Mouse (Mus musculus): ENCODE measurements around the gene Ulk4. TPM values are rescaled to one million over a fixed set of nuclear protein-coding genes. Genes with fewer than 3 reads are reported as not detected.

Gene Ulk4
- polyA plus RNA-seq, 1 experiment from 2014 or later: 213 TPM

- no peak for ATAC-seq (replicated peaks; ENCODE audit: insufficient number of reproducible peaks, low FRiP score, low TSS enrichment, low read depth)
- Histone ChIP-seq H3K27ac (replicated peaks; ENCODE audit: low read depth, low read length) (peak overlapping the region; percentile 23; the same call in 1 of the 2 replicates), H3K36me3 (replicated peaks; ENCODE audit: control insufficient read depth, insufficient read depth, low read depth, low read length) (no peaks in the 10 kb centered on the region), H3K27me3 (ENCODE audit: control insufficient read depth, insufficient read depth, low read length) (no peaks in the 10 kb centered on the region), H3K4me1 (ENCODE audit: control insufficient read depth, insufficient read depth, low read length) (peaks cover 14% of the 10 kb centered on the region), H3K4me3 (ENCODE audit: low read depth, low read length) (no peak overlapping the region; the same call in 1 of the 2 replicates), H3K9ac (replicated peaks; ENCODE audit: low read length) (peak overlapping the region; percentile 40; the same call in 1 of the 2 replicates), H3K9me3 (replicated peaks; ENCODE audit: control insufficient read depth, low read length) (no peaks in the 10 kb centered on the region), H3K4me2 (ENCODE audit: low read depth, low read length) (peak overlapping the region; percentile 62)
- peak; percentile 40 for DNase-seq (ENCODE audit: low spot score)
- 15% methylated on average over 14 of the region's 14 CpGs for WGBS
Observed at GRCm38 (mm10) chr9:121314541-121315152, 37.6 kb upstream of the Ulk4 start.

DNA sequence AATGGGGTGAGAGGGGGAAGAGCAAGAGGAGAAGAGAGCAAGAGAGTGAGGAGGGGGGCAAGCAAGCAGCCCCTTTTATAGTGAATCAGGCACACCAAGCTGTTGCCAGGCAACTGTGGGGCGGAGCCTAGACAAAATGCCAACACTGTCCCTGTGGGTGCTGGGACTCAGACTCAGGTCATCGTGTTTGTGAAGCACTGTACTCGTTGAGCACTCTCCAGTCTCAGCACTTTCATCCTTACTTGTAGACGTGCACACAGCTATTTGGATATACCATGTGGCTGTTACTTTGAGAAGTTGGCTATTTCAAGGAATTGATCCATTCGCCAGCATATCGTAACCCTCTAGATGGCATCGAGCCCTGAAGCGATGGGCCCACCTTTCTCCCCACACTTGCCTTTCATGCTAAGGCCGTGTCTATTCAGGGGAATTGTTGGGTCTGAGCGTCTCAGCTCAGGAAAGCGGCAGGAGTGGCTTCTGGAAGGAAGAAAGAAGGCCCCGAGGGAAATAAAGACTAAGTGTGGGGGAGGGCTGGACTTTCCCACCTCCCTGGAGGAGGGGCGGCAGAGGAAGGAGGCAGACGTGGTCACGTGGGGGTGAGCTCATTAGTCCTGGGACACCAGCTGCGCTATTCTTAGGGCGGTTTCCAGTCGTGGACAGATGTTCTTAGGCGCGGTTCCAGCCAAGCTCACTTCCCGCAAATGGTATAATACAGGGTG lies 36.8 kb upstream of the Ulk4 start:
- peak overlapping the region; percentile 23 for H3K27ac ChIP-seq (replicated peaks; ENCODE audit: low read depth, low read length)
- peak overlapping the region; percentile 62 for H3K4me2 ChIP-seq (ENCODE audit: low read depth, low read length)
- H3K4me3 ChIP-seq (ENCODE audit: low read depth, low read length): peak overlapping the region; percentile 7
- no peaks in the 10 kb centered on the region for H3K27me3 ChIP-seq (ENCODE audit: control insufficient read depth, insufficient read depth, low read length)
- ATAC-seq (replicated peaks; ENCODE audit: insufficient number of reproducible peaks, low FRiP score, low TSS enrichment, low read depth): peak; percentile 71
- H3K9me3 ChIP-seq (replicated peaks; ENCODE audit: control insufficient read depth, low read length): no peaks in the 10 kb centered on the region
- H3K4me1 ChIP-seq (ENCODE audit: control insufficient read depth, insufficient read depth, low read length): peaks cover 14% of the 10 kb centered on the region
- 1% methylated on average over 21 of the region's 21 CpGs for WGBS
- DNase-seq (ENCODE audit: low spot score): peak; percentile 87
- H3K9ac ChIP-seq (replicated peaks; ENCODE audit: low read length): peak overlapping the region; percentile 29
- H3K36me3 ChIP-seq (replicated peaks; ENCODE audit: control insufficient read depth, insufficient read depth, low read depth, low read length): no peaks in the 10 kb centered on the region

DNA sequence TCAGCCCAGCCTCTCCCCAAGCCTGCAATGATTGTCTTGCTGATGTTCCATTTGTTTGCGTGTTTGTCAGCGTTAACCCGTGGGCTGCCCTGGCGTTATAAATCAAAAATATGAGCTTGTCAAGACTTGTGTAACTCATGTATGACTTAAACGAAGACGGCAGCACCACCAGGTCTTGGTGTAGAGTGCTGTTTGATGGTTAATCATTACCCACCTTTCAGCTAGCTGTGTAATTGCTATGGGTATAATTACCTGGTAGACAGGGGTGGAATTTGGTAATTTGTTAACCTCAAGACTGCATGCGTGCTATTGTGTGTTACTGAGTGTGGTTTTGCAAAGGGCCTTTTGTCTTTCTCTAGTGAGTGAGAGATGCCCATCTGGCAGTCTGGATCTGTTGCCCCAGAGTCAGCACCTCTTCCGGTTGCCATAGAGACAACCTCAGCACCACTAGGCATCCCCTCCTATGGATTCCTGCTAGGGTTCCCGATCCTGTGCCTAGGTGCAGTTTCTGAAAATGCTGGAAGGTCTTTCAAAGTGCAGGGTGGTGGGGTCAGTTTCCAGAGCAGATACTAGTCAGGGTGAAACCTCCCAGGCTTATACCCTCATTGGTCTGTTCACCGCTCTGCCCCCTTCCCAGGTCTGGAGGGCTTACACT lies 35.4 kb upstream of the Ulk4 start:
- ATAC-seq (replicated peaks; ENCODE audit: insufficient number of reproducible peaks, low FRiP score, low TSS enrichment, low read depth) (peak; percentile 18; the same call in 1 of the 2 replicates), DNase-seq (ENCODE audit: low spot score) (peak; percentile 28)
- H3K36me3 ChIP-seq (replicated peaks; ENCODE audit: control insufficient read depth, insufficient read depth, low read depth, low read length): no peaks in the 10 kb centered on the region
- no peaks in the 10 kb centered on the region for H3K27me3 ChIP-seq (ENCODE audit: control insufficient read depth, insufficient read depth, low read length)
- H3K4me1 ChIP-seq (ENCODE audit: control insufficient read depth, insufficient read depth, low read length): peaks cover 14% of the 10 kb centered on the region
- WGBS: 61% methylated on average over 10 of the region's 10 CpGs
- no peaks in the 10 kb centered on the region for H3K9me3 ChIP-seq (replicated peaks; ENCODE audit: control insufficient read depth, low read length)
- no peak overlapping the region for H3K9ac ChIP-seq (replicated peaks; ENCODE audit: low read length)
- no peak overlapping the region for H3K4me3 ChIP-seq (ENCODE audit: low read depth, low read length)
- H3K4me2 ChIP-seq (ENCODE audit: low read depth, low read length): no peak overlapping the region
- no peak overlapping the region for H3K27ac ChIP-seq (replicated peaks; ENCODE audit: low read depth, low read length)

GRCm38 (mm10) chr9:121311846-121312236 lies 34.8 kb upstream of the Ulk4 start:
- Histone ChIP-seq H3K4me2 (ENCODE audit: low read depth, low read length) (no peak overlapping the region), H3K27me3 (ENCODE audit: control insufficient read depth, insufficient read depth, low read length) (no peaks in the 10 kb centered on the region), H3K9me3 (replicated peaks; ENCODE audit: control insufficient read depth, low read length) (no peaks in the 10 kb centered on the region), H3K27ac (replicated peaks; ENCODE audit: low read depth, low read length) (no peak overlapping the region), H3K4me1 (ENCODE audit: control insufficient read depth, insufficient read depth, low read length) (peaks cover 14% of the 10 kb centered on the region), H3K9ac (replicated peaks; ENCODE audit: low read length) (no peak overlapping the region), H3K36me3 (replicated peaks; ENCODE audit: control insufficient read depth, insufficient read depth, low read depth, low read length) (no peaks in the 10 kb centered on the region), H3K4me3 (ENCODE audit: low read depth, low read length) (no peak overlapping the region)
- 76% methylated on average over 6 of the region's 6 CpGs for WGBS
- DNase-seq (ENCODE audit: low spot score): no peak
- ATAC-seq (replicated peaks; ENCODE audit: insufficient number of reproducible peaks, low FRiP score, low TSS enrichment, low read depth): no peak

DNA sequence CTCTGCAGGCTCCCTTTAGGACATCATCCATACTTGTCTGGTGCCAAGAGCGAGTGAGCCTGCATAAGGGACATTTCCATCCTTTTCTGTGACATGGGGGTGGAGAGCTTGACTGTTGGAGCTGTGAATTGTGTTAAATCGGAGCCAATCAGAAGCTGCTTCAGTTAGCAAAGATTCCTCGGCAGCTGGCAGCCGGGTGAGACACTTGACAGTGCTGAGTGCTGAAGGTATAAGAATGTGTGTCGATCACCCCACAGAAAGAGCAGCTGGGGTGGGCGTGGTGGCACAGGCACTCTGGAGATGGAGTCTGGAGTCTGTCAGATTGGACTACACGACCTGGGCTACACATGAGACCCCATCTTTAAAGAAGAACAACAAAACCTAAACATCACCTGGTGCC lies 33.5 kb upstream of the Ulk4 start:
- 82% methylated on average over 7 of the region's 7 CpGs for WGBS
- H3K4me3 ChIP-seq (ENCODE audit: low read depth, low read length): no peak overlapping the region
- no peaks in the 10 kb centered on the region for H3K36me3 ChIP-seq (replicated peaks; ENCODE audit: control insufficient read depth, insufficient read depth, low read depth, low read length)
- no peaks in the 10 kb centered on the region for H3K9me3 ChIP-seq (replicated peaks; ENCODE audit: control insufficient read depth, low read length)
- no peak for DNase-seq (ENCODE audit: low spot score)
- no peak overlapping the region for H3K27ac ChIP-seq (replicated peaks; ENCODE audit: low read depth, low read length)
- no peak for ATAC-seq (replicated peaks; ENCODE audit: insufficient number of reproducible peaks, low FRiP score, low TSS enrichment, low read depth)
- peaks cover 14% of the 10 kb centered on the region for H3K4me1 ChIP-seq (ENCODE audit: control insufficient read depth, insufficient read depth, low read length)
- H3K27me3 ChIP-seq (ENCODE audit: control insufficient read depth, insufficient read depth, low read length): no peaks in the 10 kb centered on the region
- no peak overlapping the region for H3K4me2 ChIP-seq (ENCODE audit: low read depth, low read length)
- no peak overlapping the region for H3K9ac ChIP-seq (replicated peaks; ENCODE audit: low read length)

GRCm38 (mm10) chr9:121309287-121309686 lies 32.3 kb upstream of the Ulk4 start:
- Histone ChIP-seq H3K4me1 (ENCODE audit: control insufficient read depth, insufficient read depth, low read length) (peaks cover 11% of the 10 kb centered on the region), H3K9ac (replicated peaks; ENCODE audit: low read length) (no peak overlapping the region), H3K36me3 (replicated peaks; ENCODE audit: control insufficient read depth, insufficient read depth, low read depth, low read length) (no peaks in the 10 kb centered on the region), H3K9me3 (replicated peaks; ENCODE audit: control insufficient read depth, low read length) (no peaks in the 10 kb centered on the region), H3K27ac (replicated peaks; ENCODE audit: low read depth, low read length) (no peak overlapping the region), H3K27me3 (ENCODE audit: control insufficient read depth, insufficient read depth, low read length) (no peaks in the 10 kb centered on the region), H3K4me3 (ENCODE audit: low read depth, low read length) (no peak overlapping the region), H3K4me2 (ENCODE audit: low read depth, low read length) (no peak overlapping the region)
- no peak for ATAC-seq (replicated peaks; ENCODE audit: insufficient number of reproducible peaks, low FRiP score, low TSS enrichment, low read depth)
- 34% methylated on average over 4 of the region's 4 CpGs for WGBS
- no peak for DNase-seq (ENCODE audit: low spot score)

- Histone ChIP-seq H3K4me1 (ENCODE audit: control insufficient read depth, insufficient read depth, low read length) (no peaks in the 10 kb centered on the region), H3K27ac (replicated peaks; ENCODE audit: low read depth, low read length) (no peak overlapping the region)
- WGBS: 94% methylated on average over 4 of the region's 4 CpGs
Observed at GRCm38 (mm10) chr9:121305456-121305855, 28.5 kb upstream of the Ulk4 start.

GRCm38 (mm10) chr9:121304520-121304919 lies 27.5 kb upstream of the Ulk4 start:
- Histone ChIP-seq H3K9me3 (replicated peaks; ENCODE audit: control insufficient read depth, low read length) (no peaks in the 10 kb centered on the region), H3K4me1 (ENCODE audit: control insufficient read depth, insufficient read depth, low read length) (no peaks in the 10 kb centered on the region), H3K27me3 (ENCODE audit: control insufficient read depth, insufficient read depth, low read length) (no peaks in the 10 kb centered on the region), H3K4me2 (ENCODE audit: low read depth, low read length) (no peak overlapping the region), H3K4me3 (ENCODE audit: low read depth, low read length) (no peak overlapping the region), H3K9ac (replicated peaks; ENCODE audit: low read length) (no peak overlapping the region), H3K36me3 (replicated peaks; ENCODE audit: control insufficient read depth, insufficient read depth, low read depth, low read length) (no peaks in the 10 kb centered on the region), H3K27ac (replicated peaks; ENCODE audit: low read depth, low read length) (no peak overlapping the region)
- 85% methylated on average over 10 of the region's 10 CpGs for WGBS
- DNase-seq (ENCODE audit: low spot score) (no peak), ATAC-seq (replicated peaks; ENCODE audit: insufficient number of reproducible peaks, low FRiP score, low TSS enrichment, low read depth) (no peak)

More at GRCm38 (mm10) chr9:121305456-121305855, 28.5 kb upstream of the Ulk4 start:
- ATAC-seq (replicated peaks; ENCODE audit: insufficient number of reproducible peaks, low FRiP score, low TSS enrichment, low read depth) (no peak), DNase-seq (ENCODE audit: low spot score) (no peak)
- Histone ChIP-seq H3K27me3 (ENCODE audit: control insufficient read depth, insufficient read depth, low read length) (no peaks in the 10 kb centered on the region), H3K9ac (replicated peaks; ENCODE audit: low read length) (no peak overlapping the region), H3K4me3 (ENCODE audit: low read depth, low read length) (no peak overlapping the region), H3K36me3 (replicated peaks; ENCODE audit: control insufficient read depth, insufficient read depth, low read depth, low read length) (no peaks in the 10 kb centered on the region), H3K4me2 (ENCODE audit: low read depth, low read length) (no peak overlapping the region), H3K9me3 (replicated peaks; ENCODE audit: control insufficient read depth, low read length) (no peaks in the 10 kb centered on the region)
